Mouse (Mus musculus) MEL (cell line): ENCODE measurements at regions not wholly inside any gene's neighbourhood (a gene's known extent, or its start where the extent isn't known, plus 50 kb on each side); places are given as distances from the start of the nearest gene placed in this dataset.
A peak's percentile ranks its signal among the peaks of the same experiment; 100 is the strongest.

Experiments used
- CTCF ChIP-seq, 3 experiments: IDR thresholded peaks in 2 of 3; conservative IDR thresholded peaks in 1 of 3; 2 replicates each; pipeline ENCODE4 v1.5.1; 2011 to 2012; ENCODE audit warnings: low read length in 3 of 3, low read depth in 2 of 3, mild to moderate bottlenecking in 2 of 3, improper control_type of control experiment in 1 of 3, inconsistent platforms in 1 of 3, mixed read lengths in 1 of 3, moderate library complexity in 1 of 3; ENCODE audit not compliant: control insufficient read depth in 1 of 3, insufficient read depth in 1 of 3, poor library complexity in 1 of 3, severe bottlenecking in 1 of 3
- EP300 ChIP-seq, 2 experiments: IDR thresholded peaks; 2 replicates each; pipeline ENCODE4 v1.6.1; 2011; ENCODE audit warnings: improper control_type of control experiment in 2 of 2, low read length in 2 of 2, low read depth in 1 of 2, mild to moderate bottlenecking in 1 of 2
- HCFC1 ChIP-seq: IDR thresholded peaks from 2 replicates; pipeline ENCODE4 v1.6.1; 2012; ENCODE audit warnings: low read depth, mild to moderate bottlenecking, inconsistent platforms, low read length, improper control_type of control experiment, moderate library complexity
- MAFK ChIP-seq: IDR thresholded peaks from 2 replicates; pipeline ENCODE4 v1.6.1; 2011; ENCODE audit warnings: low read depth, mild to moderate bottlenecking, low read length, improper control_type of control experiment, borderline replicate concordance
- MAX ChIP-seq: IDR thresholded peaks from 2 replicates; pipeline ENCODE4 v1.6.1; 2011; ENCODE audit warnings: low read length, improper control_type of control experiment
- MXI1 ChIP-seq: IDR thresholded peaks from 2 replicates; pipeline ENCODE4 v1.6.1; 2011; ENCODE audit warnings: mild to moderate bottlenecking, low read depth, low read length, improper control_type of control experiment
- SIN3A ChIP-seq: IDR thresholded peaks from 2 replicates; pipeline ENCODE4 v1.6.1; 2012; ENCODE audit warnings: low read length, improper control_type of control experiment, inconsistent platforms
- TCF12 ChIP-seq: IDR thresholded peaks from 2 replicates; pipeline ENCODE4 v1.6.1; 2014; ENCODE audit warnings: low read depth, mild to moderate bottlenecking, inconsistent platforms, low read length, improper control_type of control experiment, moderate library complexity
- UBTF ChIP-seq: IDR thresholded peaks from 2 replicates; pipeline ENCODE4 v1.6.1; 2012; ENCODE audit warnings: low read depth, mild to moderate bottlenecking, inconsistent platforms, low read length, improper control_type of control experiment, moderate library complexity, borderline replicate concordance; ENCODE audit not compliant: insufficient read depth
- ZC3H11A ChIP-seq: IDR thresholded peaks from 2 replicates; pipeline ENCODE4 v1.6.1; 2012; ENCODE audit warnings: low read depth, mild to moderate bottlenecking, inconsistent platforms, low read length, improper control_type of control experiment

- TF ChIP-seq MXI1 (peak; percentile 69; the same call in 1 of the 2 replicates), TCF12 (peak; percentile 98), ZC3H11A (no peak; the same call in 1 of the 2 replicates), CTCF (IDR thresholded peaks at IDR 0.05 in 2 of 3, conservative IDR thresholded peaks at IDR 0.05 in 1 of 3; ENCODE audit: control insufficient read depth in 1 of 3, insufficient read depth in 1 of 3, low read depth in 2 of 3, low read length in 3 of 3, poor library complexity in 1 of 3, severe bottlenecking in 1 of 3) (peak; percentile 4 to 31 (median 31); a peak in 3 of 6 replicates), UBTF (no peak), MAX (peak; percentile 46), EP300 (IDR thresholded peaks at IDR 0.05; ENCODE audit: low read depth in 1 of 2, low read length in 2 of 2) (peak; percentile 88 to 95), HCFC1 (0 out of 2 replicates have a peak, but pooled peaks have one; percentile 31), SIN3A (peak; percentile 87), MAFK (no peak)
Observed at GRCm38 (mm10) chr10:42070611-42071403, 52.6 kb upstream of the Armc2 start.
